Mouse (Mus musculus): Measurements from ENCODE around the gene Prss35.

DNA sequence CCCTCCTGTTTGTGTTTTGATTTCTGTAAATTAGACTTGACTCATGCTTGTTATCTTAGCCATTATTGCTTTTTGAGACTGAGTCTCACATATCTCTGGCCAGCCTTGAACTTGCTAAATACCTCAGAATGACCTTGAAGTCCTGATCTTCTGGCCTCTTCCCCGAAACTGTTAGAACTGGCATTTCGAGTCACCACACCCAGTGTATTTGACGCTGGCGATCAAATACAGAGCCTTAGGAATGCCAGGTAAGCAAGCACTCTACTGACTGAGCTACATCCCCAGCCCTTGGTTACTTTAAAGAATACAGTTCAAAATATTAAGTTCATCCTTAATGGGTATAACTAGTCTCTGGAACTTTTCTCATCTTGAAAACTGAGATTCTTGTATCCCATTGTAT lies 18.4 kb upstream of the Prss35 start:
- TF ChIP-seq POLR2A (IDR thresholded peaks at IDR 0.05; ENCODE audit: borderline replicate concordance, low read depth, low read length) (no peak), CTCF (IDR thresholded peaks at IDR 0.05; ENCODE audit: low read depth, low read length) (no peak)

All from bone marrow macrophage, adult 2 months (primary cell).